Mouse (Mus musculus) brain, embryonic 14.5 days (tissue): Measurements from ENCODE around the gene Rrm2. TPM values are rescaled to one million over a fixed set of nuclear protein-coding genes. Genes with fewer than 3 reads are reported as not detected.
A peak's percentile ranks its signal among the peaks of the same experiment; 100 is the strongest.

Experiments used
- DNase-seq: peaks from one replicate; pipeline ENCODE4 v3.0.0-alpha.2; 2011; ENCODE audit warnings: low read depth
- CTCF ChIP-seq: fragments of 200-500 bp; IDR thresholded peaks from 2 replicates; pipeline ENCODE4 v1.5.1; 2012; ENCODE audit warnings: inconsistent platforms, mild to moderate bottlenecking, moderate library complexity, borderline replicate concordance; ENCODE audit not compliant: insufficient read depth, insufficient read length; ENCODE audit errors: extremely low read depth
- POLR2A ChIP-seq: fragments of 200-500 bp; IDR thresholded peaks from 2 replicates; pipeline ENCODE4 v1.6.1; 2012; ENCODE audit warnings: mild to moderate bottlenecking, inconsistent platforms, borderline replicate concordance; ENCODE audit not compliant: poor library complexity, insufficient read depth, insufficient read length, severe bottlenecking; ENCODE audit errors: extremely low read depth
- polyA plus RNA-seq: library from polyadenylated mRNA; depleted of rRNA; stranded (reverse); fragments of >200 nt; gene quantifications from 2 replicates; pipeline ENCODE4 v1.2.3, GENCODE M21; 2012; rRNA removed

Gene Rrm2
- polyA plus RNA-seq, 1 experiment, result 38.1 TPM

- peak; percentile 63 for DNase-seq
- TF ChIP-seq CTCF, result no peak
- no peak for TF ChIP-seq POLR2A
Observed at GRCm38 (mm10) chr12:24758374-24758773, 50.3 kb downstream of the Rrm2 start.

- DNase-seq, result peak; percentile 15
- TF ChIP-seq POLR2A, result no peak
- TF ChIP-seq CTCF, result no peak
Observed at GRCm38 (mm10) chr12:24762253-24762652, 54.2 kb downstream of the Rrm2 start.

Other genes with a start within 250 kb of the Rrm2 start
- 20.3 and 20.9 TPM in 2 replicates for gene Taf1b, start 209.9 kb upstream of the Rrm2 start, polyA plus RNA-seq
- 1.1 and 1.3 TPM in 2 replicates for gene Grhl1, start 136.0 kb upstream of the Rrm2 start, polyA plus RNA-seq
- 15.1 and 19.6 TPM in 2 replicates for gene Klf11, start 57.0 kb upstream of the Rrm2 start, polyA plus RNA-seq
- gene Cys1, start 26.4 kb upstream of the Rrm2 start, polyA plus RNA-seq, result 1.5 and 2.2 TPM in 2 replicates
- gene Mboat2, start 122.6 kb downstream of the Rrm2 start, polyA plus RNA-seq, result 25.0 and 31.8 TPM in 2 replicates